Mouse (Mus musculus): ENCODE results near the gene Gm36245.
"Not testable (repeated sequence)": the region's sequence is repeated elsewhere in the genome, so short reads cannot be mapped to it uniquely, and the experiment has no call there.

Gm36245 gene

GRCm38 (mm10) chr15:77598958-77599357, at the start of gene Gm36245:
Gm36245 (plus strand) TSS chr15:77599258.
- DNase-seq = no peak

- no peak for DNase-seq
These were observed 37.3 kb upstream of the Gm36245 start, which contains the start of gene 1700025B11Rik for GRCm38 (mm10) chr15:77561792-77562191. 1700025B11Rik (minus strand) TSS chr15:77561892.

- no peak for DNase-seq
These were observed 35.8 kb upstream of the Gm36245 start for GRCm38 (mm10) chr15:77563219-77563618.

GRCm38 (mm10) chr15:77578801-77579200, 20.3 kb upstream of the Gm36245 start:
- no peak for DNase-seq

- DNase-seq = no peak
These were observed 19.7 kb upstream of the Gm36245 start for GRCm38 (mm10) chr15:77579311-77579710.

- peak; percentile 7 for DNase-seq
These were observed 17.4 kb upstream of the Gm36245 start for GRCm38 (mm10) chr15:77581681-77582080.

GRCm38 (mm10) chr15:77587026-77587425, 12.0 kb upstream of the Gm36245 start:
- DNase-seq = no peak

- no peak for DNase-seq
These were observed 10.1 kb upstream of the Gm36245 start for GRCm38 (mm10) chr15:77588981-77589380.

- DNase-seq = no peak
These were observed 8.2 kb upstream of the Gm36245 start for GRCm38 (mm10) chr15:77590881-77591280.

- DNase-seq = no peak
These were observed 5.5 kb upstream of the Gm36245 start for GRCm38 (mm10) chr15:77593557-77593956.

- no peak for DNase-seq
These were observed 3.1 kb upstream of the Gm36245 start, which contains the start of gene Apol10b for GRCm38 (mm10) chr15:77595961-77596360. Apol10b (minus strand) TSS chr15:77596125.

GRCm38 (mm10) chr15:77598429-77598828, 629 bp upstream of the Gm36245 start:
- no peak for DNase-seq

GRCm38 (mm10) chr15:77606069-77606468, 7.0 kb downstream of the Gm36245 start:
- DNase-seq = no peak

GRCm38 (mm10) chr15:77624710-77625109, 25.7 kb downstream of the Gm36245 start:
- no peak for DNase-seq

- not testable (repeated sequence) for DNase-seq
These were observed 27.4 kb downstream of the Gm36245 start for GRCm38 (mm10) chr15:77626471-77626870.

GRCm38 (mm10) chr15:77628647-77629046, 29.6 kb downstream of the Gm36245 start:
- not testable (repeated sequence) for DNase-seq

GRCm38 (mm10) chr15:77629822-77630221, 30.8 kb downstream of the Gm36245 start:
- not testable (repeated sequence) for DNase-seq

GRCm38 (mm10) chr15:77643176-77643575, 44.1 kb downstream of the Gm36245 start, which contains the start of gene Apol11b:
Apol11b (minus strand) TSS chr15:77643286.
- DNase-seq = not testable (repeated sequence)

- not testable (repeated sequence) for DNase-seq
These were observed 52.1 kb downstream of the Gm36245 start for GRCm38 (mm10) chr15:77651143-77651542.
